Mouse (Mus musculus) right cerebral cortex, postnatal 14 days (tissue): ENCODE data around the gene Tmem88.

ENCODE experiments used
- DNase-seq: peaks from one replicate; pipeline ENCODE4 v3.0.0; 2022

Tmem88 gene

DNA sequence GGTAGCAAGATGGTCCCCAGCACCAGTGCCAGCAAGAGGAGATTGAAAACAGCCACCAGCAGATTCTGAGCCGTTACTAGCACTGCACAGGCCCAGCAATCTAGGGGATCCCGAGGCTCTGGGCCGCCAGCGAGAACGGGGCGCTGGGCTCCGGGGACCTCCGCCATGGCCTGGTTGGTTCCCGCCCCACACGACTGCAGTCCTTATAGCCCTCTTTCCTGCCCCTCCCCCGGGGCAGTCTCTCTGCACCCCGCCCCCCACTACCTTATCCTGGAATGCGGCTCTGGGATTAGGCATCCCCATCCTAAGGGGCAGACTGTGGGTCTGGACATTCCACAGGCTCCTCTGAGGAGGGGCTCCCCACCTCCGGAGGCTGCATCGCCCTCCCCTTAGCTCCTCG lies at the start of gene Tmem88:
TSS of gene Tmem88 (minus strand) at position 176 of the 400 bp plus-strand sequence.
- DNase-seq = no peak

DNA sequence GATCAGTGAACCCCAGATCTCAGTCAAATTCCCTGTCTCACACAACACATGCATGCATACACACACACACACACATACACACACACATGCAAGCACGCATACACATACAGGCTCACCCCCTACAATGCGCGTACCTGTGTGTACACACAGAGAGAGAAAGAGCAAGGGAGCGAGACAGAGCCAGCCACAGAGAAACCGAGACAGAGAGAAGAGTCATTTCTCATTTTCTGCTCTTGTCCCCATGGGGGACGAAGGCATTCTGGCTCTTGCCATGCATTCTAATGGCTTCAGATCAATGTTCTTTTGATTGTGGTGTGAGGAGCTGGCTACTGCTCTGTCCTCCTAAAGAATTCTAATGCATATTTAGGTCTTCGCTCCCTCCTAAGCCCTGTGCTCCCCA lies 49.3 kb upstream of the Tmem88 start:
- no peak for DNase-seq

- DNase-seq = no peak
These were observed 45.3 kb upstream of the Tmem88 start for GRCm38 (mm10) chr11:69443328-69443727.

GRCm38 (mm10) chr11:69437291-69437690 lies 39.3 kb upstream of the Tmem88 start:
- no peak for DNase-seq

DNA sequence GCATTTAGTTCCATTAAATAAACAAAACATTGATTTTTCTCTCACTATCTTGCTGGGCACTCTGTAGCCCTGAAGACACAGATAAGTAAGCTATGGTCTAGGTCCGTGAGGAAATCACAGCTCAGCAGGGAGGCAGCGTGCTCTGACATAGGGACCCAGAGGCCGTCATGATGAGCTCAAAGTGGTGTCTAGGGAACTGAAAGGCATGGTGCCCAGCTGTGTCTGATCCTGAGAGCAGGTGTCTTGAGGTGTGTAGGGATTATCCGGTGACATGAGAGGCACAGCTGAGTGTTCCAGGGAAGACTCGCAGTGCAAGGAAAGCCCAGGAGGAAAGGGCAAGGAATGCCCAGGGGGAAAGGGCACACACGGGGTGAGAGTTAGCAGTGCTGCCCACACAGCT lies 35.2 kb upstream of the Tmem88 start:
- no peak for DNase-seq

DNA sequence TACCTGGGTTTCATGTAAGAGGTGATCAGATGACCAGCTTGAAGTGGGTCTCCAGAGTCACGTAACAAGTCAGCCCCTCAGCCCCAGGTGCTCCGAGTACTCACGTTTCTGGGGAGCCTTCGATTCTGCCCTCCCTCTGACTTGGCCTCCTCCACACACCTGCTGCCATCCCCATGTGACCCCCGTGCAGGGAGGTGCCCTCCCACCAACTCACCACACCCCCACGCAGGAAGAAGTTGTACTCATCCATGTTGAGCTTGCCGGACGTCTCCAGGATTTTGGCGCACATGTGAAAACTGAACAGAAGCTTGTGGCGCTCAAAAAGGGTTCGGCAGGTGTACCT lies 34.6 kb upstream of the Tmem88 start:
- no peak for DNase-seq

GRCm38 (mm10) chr11:69431829-69432639 lies 34.0 kb upstream of the Tmem88 start:
- peak; percentile 66 for DNase-seq

DNA sequence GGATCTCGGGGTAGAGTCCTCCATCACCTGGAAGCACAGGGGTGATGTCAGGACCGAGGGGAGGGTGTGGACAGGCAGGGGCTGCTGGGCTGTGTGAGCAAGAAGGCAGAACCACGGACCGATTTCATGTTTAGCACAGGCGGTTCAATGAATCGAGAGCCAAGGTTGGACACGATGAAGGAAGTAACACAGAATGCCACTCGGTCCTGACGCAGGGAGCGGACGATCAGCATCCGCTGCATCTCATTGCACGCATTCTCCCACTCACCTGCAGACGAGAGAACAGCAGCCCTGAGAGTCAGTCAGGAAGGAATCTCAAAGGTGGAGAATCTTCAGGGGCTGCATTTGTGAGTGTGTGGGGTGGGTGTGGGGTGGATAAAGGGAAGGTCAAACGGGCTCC lies 32.6 kb upstream of the Tmem88 start:
- no peak for DNase-seq

DNA sequence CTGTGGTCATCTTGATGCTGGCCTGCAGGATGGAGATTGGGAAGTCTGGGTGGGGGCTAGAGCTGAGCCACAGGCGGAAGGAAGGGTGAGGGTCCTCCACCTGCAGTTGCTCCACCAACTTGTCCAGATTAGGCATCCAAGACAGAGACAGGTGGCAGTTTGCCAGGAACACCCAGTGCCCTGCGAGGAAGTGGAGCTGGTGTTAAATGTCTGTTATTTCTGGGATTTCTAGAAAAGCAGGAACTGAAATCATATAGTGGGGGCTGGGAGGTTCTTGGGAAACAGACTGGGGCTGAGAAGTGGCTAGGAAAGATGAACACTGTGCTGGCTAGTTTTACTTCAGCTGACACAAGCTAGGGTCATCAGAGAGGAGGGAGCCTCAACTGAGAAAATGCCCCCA lies 31.3 kb upstream of the Tmem88 start:
- DNase-seq = peak; percentile 55

- no peak for DNase-seq
These were observed 30.7 kb upstream of the Tmem88 start for GRCm38 (mm10) chr11:69428751-69429150.

DNA sequence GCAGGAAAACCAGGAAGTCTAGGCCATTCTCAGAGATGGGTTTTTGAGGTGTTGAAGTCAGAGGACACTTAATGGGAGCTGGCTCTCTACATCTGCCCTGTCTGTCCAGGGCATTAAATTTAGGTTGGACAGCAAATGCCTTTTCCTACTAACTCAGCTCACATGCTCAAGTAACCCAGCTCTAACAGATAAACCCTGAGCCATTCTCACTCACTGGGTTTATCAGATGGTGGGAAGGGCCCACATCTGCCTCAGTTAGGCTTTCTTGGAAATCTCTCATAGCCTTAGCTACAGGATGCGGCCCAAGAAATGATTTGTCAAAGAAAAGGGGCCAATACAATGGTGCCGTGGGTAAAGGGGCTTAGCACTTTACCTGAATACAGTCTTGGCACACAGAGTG lies 28.2 kb upstream of the Tmem88 start:
- DNase-seq = no peak

- no peak for DNase-seq
These were observed 25.9 kb upstream of the Tmem88 start for GRCm38 (mm10) chr11:69423885-69424284.

- no peak for DNase-seq
These were observed 24.8 kb upstream of the Tmem88 start for GRCm38 (mm10) chr11:69422842-69423241.

DNA sequence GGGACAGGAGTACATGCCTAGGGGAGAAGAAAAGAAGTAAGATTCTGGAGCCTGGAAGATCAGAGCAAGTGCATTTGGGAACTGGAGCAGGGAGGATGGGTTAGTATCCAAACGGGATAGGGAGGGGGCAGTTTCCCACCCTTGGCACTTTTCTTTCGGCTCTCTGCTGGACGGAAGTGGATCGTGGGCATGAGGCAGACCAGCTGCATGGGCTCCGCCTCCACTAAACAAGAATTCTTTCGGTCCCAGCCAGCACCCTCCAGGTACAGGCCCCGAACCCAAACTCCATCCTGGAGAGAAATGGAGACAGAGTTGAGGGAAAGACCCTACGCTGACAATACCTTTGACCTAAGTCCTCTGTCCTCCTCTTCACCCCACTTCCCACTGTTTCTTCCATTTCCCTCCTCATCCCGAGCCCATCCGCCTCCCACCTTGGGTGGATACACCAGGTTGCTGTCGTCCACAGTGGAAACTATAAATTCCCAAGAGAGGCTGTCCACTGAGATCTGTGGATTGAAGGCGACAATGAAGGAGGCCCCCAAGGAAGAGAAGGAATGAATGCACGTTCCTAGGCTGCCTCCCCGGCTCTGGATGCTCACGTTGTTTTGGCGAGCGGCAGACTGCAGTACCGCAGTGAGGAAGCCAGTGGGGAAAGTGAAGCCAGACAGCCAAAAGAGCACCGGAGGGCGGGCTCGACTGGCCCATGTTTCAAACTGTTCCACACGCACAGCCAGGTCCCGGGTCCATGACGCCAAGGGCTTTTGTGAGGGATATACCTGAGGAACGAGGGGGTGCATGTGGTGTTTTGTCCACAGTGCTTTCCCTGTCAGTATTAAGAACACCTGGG lies 23.3 kb upstream of the Tmem88 start:
- DNase-seq = no peak

DNA sequence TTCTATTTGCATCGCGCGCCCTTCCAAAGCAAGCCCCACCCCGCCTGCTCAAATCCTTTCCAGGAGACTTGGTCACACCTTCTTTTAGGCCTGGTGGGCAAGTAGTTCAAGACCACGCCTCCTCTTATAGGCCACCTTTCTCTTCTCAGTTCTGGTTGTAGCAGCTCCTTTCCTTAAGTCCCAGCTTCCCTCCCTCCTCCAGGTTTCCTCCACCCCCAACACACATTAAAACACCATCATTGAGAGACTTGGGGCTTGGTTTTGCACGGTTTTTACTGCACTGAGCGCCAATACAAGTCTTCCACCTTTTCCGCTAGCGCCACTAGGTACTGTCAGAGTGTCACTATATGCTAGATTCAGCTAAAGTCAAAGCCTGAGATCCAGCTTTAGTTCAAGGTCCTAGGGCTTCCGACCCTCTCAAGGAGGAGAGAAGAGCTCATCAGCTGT lies 22.5 kb upstream of the Tmem88 start:
- no peak for DNase-seq

- no peak for DNase-seq
These were observed 21.9 kb upstream of the Tmem88 start for GRCm38 (mm10) chr11:69419813-69420553.

DNA sequence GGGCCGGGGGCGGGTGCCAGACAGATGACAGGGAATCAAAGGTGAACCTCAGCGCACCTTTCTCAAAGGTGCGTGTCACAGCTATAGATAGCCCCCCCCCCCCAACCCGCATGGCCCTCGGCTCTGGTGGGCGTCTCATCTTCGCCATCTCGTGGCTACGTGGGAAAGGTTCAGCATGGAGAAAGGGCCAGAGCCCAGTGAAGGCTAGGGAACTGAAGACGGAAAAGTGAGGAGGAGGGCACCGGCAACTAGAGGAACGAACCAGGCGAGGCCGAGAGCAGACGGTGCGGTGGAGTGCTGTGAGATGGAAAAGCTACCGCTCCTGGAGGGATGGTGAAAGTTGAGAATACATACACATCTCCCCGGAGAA lies 21.4 kb upstream of the Tmem88 start:
- no peak for DNase-seq

- DNase-seq = peak; percentile 92
These were observed 20.7 kb upstream of the Tmem88 start for GRCm38 (mm10) chr11:69418481-69419442.

DNA sequence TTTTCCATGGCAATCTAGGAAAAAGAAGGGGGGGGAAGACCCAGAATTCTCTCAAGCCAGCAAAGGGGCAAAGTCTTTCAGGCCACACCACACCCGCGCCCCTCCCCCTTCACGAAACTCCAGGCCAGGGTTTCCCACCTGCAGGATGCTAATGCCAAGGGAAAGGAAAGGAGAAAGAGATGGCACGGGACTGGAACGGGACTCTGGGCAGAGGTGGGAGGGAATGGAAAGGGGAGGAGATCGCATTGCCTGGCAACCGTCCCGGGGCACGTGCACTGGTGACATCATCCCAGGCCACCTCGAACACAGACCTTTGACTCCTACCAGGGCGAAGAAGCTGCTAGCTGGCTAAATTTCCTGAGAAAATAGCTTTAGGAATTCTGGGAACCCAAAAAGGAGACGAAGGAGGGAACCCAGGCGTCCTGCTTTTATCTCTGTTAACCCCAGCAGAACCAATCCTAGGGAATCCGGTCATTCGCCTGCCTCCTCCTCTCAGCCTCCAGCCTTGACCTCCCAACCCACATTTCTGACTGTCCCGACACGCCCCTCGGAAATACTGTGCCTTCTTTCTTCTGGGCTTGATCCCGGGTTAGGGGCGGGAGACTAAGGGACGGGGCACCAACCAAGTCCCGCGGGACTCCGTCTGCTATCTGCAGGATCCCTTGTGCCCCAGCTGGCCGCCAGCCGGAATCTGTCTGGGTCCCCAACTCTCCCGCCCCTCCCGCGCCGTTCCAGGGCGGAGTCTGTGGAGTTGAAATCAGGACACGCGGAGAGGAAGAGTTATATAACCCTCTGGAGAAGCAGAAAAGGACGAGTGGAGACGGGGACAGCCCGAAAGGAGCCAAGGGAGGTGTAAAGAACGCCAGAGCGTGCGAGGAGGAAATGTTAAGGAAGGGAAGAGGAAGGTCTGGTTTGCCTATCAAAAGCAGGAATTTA lies 19.7 kb upstream of the Tmem88 start:
- DNase-seq = peak; percentile 96

DNA sequence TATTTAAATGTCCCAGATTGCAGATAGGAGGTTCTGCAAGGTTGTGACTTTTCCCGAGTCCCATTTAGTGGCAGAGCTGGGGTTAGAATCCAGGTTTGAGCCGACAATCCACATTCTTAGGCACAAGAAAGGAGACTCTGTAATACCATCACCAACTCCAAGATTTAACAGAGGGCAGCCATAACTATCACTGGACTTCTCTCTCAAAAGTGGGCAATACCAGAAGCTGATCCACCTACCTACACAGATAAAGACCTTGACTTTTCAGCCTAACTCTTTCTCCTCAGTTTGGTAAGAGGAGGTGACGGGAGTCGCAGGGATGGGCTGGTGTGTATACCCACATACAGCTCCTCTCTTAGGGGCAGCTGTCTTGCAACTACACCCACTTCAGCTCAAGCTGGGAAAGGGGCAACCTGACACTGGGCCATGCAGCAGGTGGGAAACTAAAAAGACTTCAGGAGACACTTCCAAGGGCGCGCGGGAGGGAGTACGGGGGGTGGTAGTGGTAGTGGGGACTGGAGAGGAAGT lies 19.0 kb upstream of the Tmem88 start:
- DNase-seq = no peak

- no peak for DNase-seq
These were observed 18.5 kb upstream of the Tmem88 start for GRCm38 (mm10) chr11:69416509-69416908.
